Mouse (Mus musculus): ENCODE data around the gene Sgo1.

- TF ChIP-seq EP300 (optimal IDR thresholded peaks at IDR 0.05) = no peak
- TF ChIP-seq CTCF (IDR thresholded peaks at IDR 0.05; ENCODE audit: low read depth) = no peak
Observed at GRCm38 (mm10) chr17:53670453-53670852, 18.7 kb downstream of the Sgo1 start.
